Mouse (Mus musculus): ENCODE measurements around the gene Sf3b6.

DNA sequence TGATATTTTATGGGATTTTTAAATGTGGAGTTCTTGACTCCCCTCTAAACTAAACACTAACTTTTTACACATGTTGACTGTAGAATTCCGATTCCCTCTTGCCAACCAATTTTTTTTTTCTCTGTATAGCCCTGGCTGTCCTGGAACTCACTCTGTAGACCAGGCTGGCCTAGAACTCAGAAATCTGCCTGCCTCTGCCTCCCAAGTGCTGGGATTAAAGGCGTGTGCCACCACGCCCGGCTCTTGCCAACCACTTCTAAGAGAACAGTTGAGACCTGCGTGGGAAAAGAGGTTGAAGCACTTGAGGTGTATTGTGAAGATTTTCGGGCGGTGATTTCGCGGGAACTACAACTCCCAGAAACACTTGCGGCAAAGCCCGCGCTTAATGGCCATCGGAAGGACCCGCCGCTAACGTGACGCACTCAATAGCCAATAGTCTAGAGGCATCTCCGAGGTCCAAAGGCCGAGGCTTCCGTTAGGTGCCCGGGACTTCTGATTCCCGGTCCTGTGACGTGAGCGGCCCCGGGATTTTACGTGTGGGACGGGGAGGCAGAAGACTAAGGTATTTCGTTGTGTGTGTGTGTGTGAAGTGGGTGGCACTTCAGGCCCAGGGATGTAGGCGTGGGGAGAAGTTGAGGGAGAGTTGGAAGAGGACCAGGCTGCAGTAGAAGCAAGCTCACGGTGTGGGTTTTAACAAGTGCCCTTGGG is 25.7 kb downstream of the Sf3b6 start, which contains the start of gene Wdcp:
- TF ChIP-seq POLR2A (IDR thresholded peaks at IDR 0.05; ENCODE audit: low read depth, low read length): peak; percentile 81
- TF ChIP-seq CTCF (IDR thresholded peaks at IDR 0.05; ENCODE audit: borderline replicate concordance, insufficient read depth, low read length): no peak
